Mouse (Mus musculus): ENCODE measurements around the gene Cavin1. TPM values are rescaled to one million over a fixed set of nuclear protein-coding genes. Genes with fewer than 3 reads are reported as not detected.
A peak's percentile ranks its signal among the peaks of the same experiment; 100 is the strongest.

Cavin1 gene
- total and polyA plus RNA-seq, 3 experiments = 0.05 to 0.21 (median 0.13) TPM

GRCm38 (mm10) chr11:100938112-100938511 lies 32.6 kb downstream of the Cavin1 start:
- Histone ChIP-seq H3K9me3 (replicated peaks; ENCODE audit: low read length) (no peaks in the 10 kb centered on the region), H3K4me3 (replicated peaks in 1 of 3; ENCODE audit: low read depth in 2 of 3, low read length in 2 of 3, poor library complexity in 1 of 3) (peak overlapping the region; percentile 63 to 98 (median 86)), H3K27ac (ENCODE audit: insufficient read depth, low read depth) (no peak overlapping the region), H3K4me2 (ENCODE audit: insufficient read depth, low read depth, poor library complexity, severe bottlenecking) (peak overlapping the region; percentile 99), H3K4me1 (ENCODE audit: control insufficient read depth in 1 of 2, insufficient read depth in 2 of 2) (peaks cover 15 to 58% of the 10 kb centered on the region in 2 experiments), H3K27me3 (replicated peaks) (no peaks in the 10 kb centered on the region), H3K36me3 (replicated peaks in 1 of 2; ENCODE audit: control insufficient read depth in 1 of 2, insufficient read depth in 1 of 2, low read length in 1 of 2) (peaks cover 0 to 22% of the 10 kb centered on the region in 2 experiments), H3K9ac (ENCODE audit: insufficient read depth, low read depth) (peak overlapping the region; percentile 92), H3K79me2 (replicated peaks; ENCODE audit: control insufficient read depth, extremely low read depth, insufficient read depth, poor library complexity, severe bottlenecking) (peaks cover 46% of the 10 kb centered on the region)
- DNase-seq (ENCODE audit: extremely low read depth) = peak; percentile 43
- dilution Hi-C loops (cut with MboI; ENCODE audit: extremely low pct_ligation_motif_present, extremely low pct_unique_long_range_greater_than_20kb, low sequenced_read_pairs) (no loop called here), in situ Hi-C loops (cut with MboI; ENCODE audit: low pct_ligation_motif_present, low pct_unique_long_range_greater_than_20kb, low sequenced_read_pairs) (no loop called here)
- TF ChIP-seq ZNF384 (IDR thresholded peaks at IDR 0.05; ENCODE audit: low read depth, low read length) = no peak; the same call in 1 of the 2 replicates
- TF ChIP-seq POLR2AphosphoS2 (IDR thresholded peaks at IDR 0.05; ENCODE audit: low read depth, low read length) = no peak
- no peak for TF ChIP-seq JUND (conservative IDR thresholded peaks at IDR 0.05; ENCODE audit: low read depth, low read length)
- no peak for TF ChIP-seq MAZ (IDR thresholded peaks at IDR 0.05; ENCODE audit: low read depth, low read length)
- TF ChIP-seq TBP (conservative IDR thresholded peaks at IDR 0.05; ENCODE audit: low read depth, low read length) = no peak
- TF ChIP-seq JUN (IDR thresholded peaks at IDR 0.05; ENCODE audit: insufficient read depth, low read depth, low read length) = no peak
- peak; percentile 9; the same call in 1 of the 2 replicates for TF ChIP-seq MXI1 (IDR thresholded peaks at IDR 0.05; ENCODE audit: low read depth, low read length)
- 0 out of 2 replicates have a peak, but pooled peaks have one; percentile 42 for TF ChIP-seq SIN3A (IDR thresholded peaks at IDR 0.05; ENCODE audit: low read length)
- no peak for TF ChIP-seq USF2 (conservative IDR thresholded peaks at IDR 0.05; ENCODE audit: low read depth, low read length)
- TF ChIP-seq BHLHE40 (IDR thresholded peaks at IDR 0.05; ENCODE audit: low read depth, low read length) = no peak
- no peak for TF ChIP-seq CHD2 (IDR thresholded peaks at IDR 0.05; ENCODE audit: low read length)
- no peak for TF ChIP-seq UBTF (IDR thresholded peaks at IDR 0.05; ENCODE audit: low read depth, low read length)
- TF ChIP-seq IRF4 (IDR thresholded peaks at IDR 0.05; ENCODE audit: low read depth, low read length) = 0 out of 2 replicates have a peak, but pooled peaks have one; percentile 7

GRCm38 (mm10) chr11:100937295-100937694 lies 33.4 kb downstream of the Cavin1 start:
- peak overlapping the region; percentile 20 to 98 (median 86) for H3K4me3 ChIP-seq (replicated peaks in 1 of 3; ENCODE audit: low read depth in 2 of 3, low read length in 2 of 3, poor library complexity in 1 of 3)
- peak overlapping the region; percentile 99 for H3K4me2 ChIP-seq (ENCODE audit: insufficient read depth, low read depth, poor library complexity, severe bottlenecking)
- TF ChIP-seq CTCF (conservative IDR thresholded peaks at IDR 0.05 in 1 of 2, IDR thresholded peaks at IDR 0.05 in 1 of 2; ENCODE audit: low read depth in 2 of 2, low read length in 2 of 2) (no peak), CHD1 (IDR thresholded peaks at IDR 0.05; ENCODE audit: low read depth, low read length) (no peak), TBP (conservative IDR thresholded peaks at IDR 0.05; ENCODE audit: low read depth, low read length) (no peak), MYC (IDR thresholded peaks at IDR 0.05; ENCODE audit: low read depth, low read length) (no peak; the same call in 1 of the 2 replicates), SIN3A (IDR thresholded peaks at IDR 0.05; ENCODE audit: low read length) (peak; percentile 32; the same call in 1 of the 2 replicates), TCF12 (IDR thresholded peaks at IDR 0.05; ENCODE audit: low read depth, low read length) (no peak), ZNF384 (IDR thresholded peaks at IDR 0.05; ENCODE audit: low read depth, low read length) (no peak), POLR2A (IDR thresholded peaks at IDR 0.05; ENCODE audit: low read depth, low read length) (no peak), UBTF (IDR thresholded peaks at IDR 0.05; ENCODE audit: low read depth, low read length) (no peak), IRF4 (IDR thresholded peaks at IDR 0.05; ENCODE audit: low read depth, low read length) (no peak), EP300 (IDR thresholded peaks at IDR 0.05; ENCODE audit: low read length) (no peak), BHLHE40 (IDR thresholded peaks at IDR 0.05; ENCODE audit: low read depth, low read length) (no peak), RCOR1 (conservative IDR thresholded peaks at IDR 0.05; ENCODE audit: low read depth, low read length) (peak; percentile 17; the same call in 1 of the 2 replicates), ZKSCAN1 (IDR thresholded peaks at IDR 0.05; ENCODE audit: borderline replicate concordance, low read depth, low read length) (no peak)
- peaks cover 50% of the 10 kb centered on the region for H3K79me2 ChIP-seq (replicated peaks; ENCODE audit: control insufficient read depth, extremely low read depth, insufficient read depth, poor library complexity, severe bottlenecking)
- peaks cover 2 to 24% of the 10 kb centered on the region in 2 experiments for H3K36me3 ChIP-seq (replicated peaks in 1 of 2; ENCODE audit: control insufficient read depth in 1 of 2, insufficient read depth in 1 of 2, low read length in 1 of 2)
- H3K27ac ChIP-seq (ENCODE audit: insufficient read depth, low read depth) = peak overlapping the region; percentile 50; the same call in 1 of the 2 replicates
- peak overlapping the region; percentile 51 for H3K9ac ChIP-seq (ENCODE audit: insufficient read depth, low read depth)
- peaks cover 15 to 63% of the 10 kb centered on the region in 2 experiments for H3K4me1 ChIP-seq (ENCODE audit: control insufficient read depth in 1 of 2, insufficient read depth in 2 of 2)
- no peaks in the 10 kb centered on the region for H3K27me3 ChIP-seq (replicated peaks)
- in situ Hi-C loops (cut with MboI; ENCODE audit: low pct_ligation_motif_present, low pct_unique_long_range_greater_than_20kb, low sequenced_read_pairs) (no loop called here), dilution Hi-C loops (cut with MboI; ENCODE audit: extremely low pct_ligation_motif_present, extremely low pct_unique_long_range_greater_than_20kb, low sequenced_read_pairs) (no loop called here)
- H3K9me3 ChIP-seq (replicated peaks; ENCODE audit: low read length) = no peaks in the 10 kb centered on the region
- DNase-seq (ENCODE audit: extremely low read depth) = no peak

Data from CH12.LX (cell line).